Mouse (Mus musculus): Measurements from ENCODE around the gene Lif.

GRCm38 (mm10) chr11:4238167-4238566 is 19.2 kb upstream of the Lif start:
- TF ChIP-seq EP300 (IDR thresholded peaks at IDR 0.05; ENCODE audit: insufficient read depth, low read depth, low read length): no peak
- no peak for TF ChIP-seq CTCF (IDR thresholded peaks at IDR 0.05; ENCODE audit: low read depth, low read length)
- no peak for TF ChIP-seq POLR2A (IDR thresholded peaks at IDR 0.05; ENCODE audit: insufficient read depth, low read length)

Data from ES-Bruce4 (cell line).